Mouse (Mus musculus): ENCODE measurements around the gene 1600002K03Rik.

The 1600002K03Rik gene

GRCm38 (mm10) chr10:80141786-80142529 lies 30.8 kb upstream of the 1600002K03Rik start:
- peak; percentile 94 for DNase-seq

- DNase-seq, result no peak
Measured at GRCm38 (mm10) chr10:80142530-80142925, 30.2 kb upstream of the 1600002K03Rik start.

- DNase-seq, result no peak
Measured at GRCm38 (mm10) chr10:80143664-80144063, 29.1 kb upstream of the 1600002K03Rik start.

GRCm38 (mm10) chr10:80144159-80144558 lies 28.6 kb upstream of the 1600002K03Rik start:
- no peak for DNase-seq

GRCm38 (mm10) chr10:80144864-80145838 lies 27.6 kb upstream of the 1600002K03Rik start:
- DNase-seq, result peak; percentile 83 to 85

- DNase-seq, result no peak
Measured at GRCm38 (mm10) chr10:80145896-80146295, 26.8 kb upstream of the 1600002K03Rik start.

GRCm38 (mm10) chr10:80146568-80147011 lies 26.2 kb upstream of the 1600002K03Rik start:
- no peak for DNase-seq

GRCm38 (mm10) chr10:80147146-80147718 lies 25.5 kb upstream of the 1600002K03Rik start:
- no peak for DNase-seq

GRCm38 (mm10) chr10:80147719-80148601 lies 24.8 kb upstream of the 1600002K03Rik start, which contains the start of gene Midn:
TSS of gene Midn (plus strand) at chr10:80148272.
- DNase-seq, result peak; percentile 62 to 67

- DNase-seq, result peak; percentile 91 to 95
Measured at GRCm38 (mm10) chr10:80148610-80149290, 24.0 kb upstream of the 1600002K03Rik start.

GRCm38 (mm10) chr10:80149291-80150225 lies 23.2 kb upstream of the 1600002K03Rik start:
- peak; percentile 95 to 97 for DNase-seq

GRCm38 (mm10) chr10:80150226-80151210 lies 22.2 kb upstream of the 1600002K03Rik start:
- peak; percentile 57 to 66 for DNase-seq

GRCm38 (mm10) chr10:80151211-80152034 lies 21.3 kb upstream of the 1600002K03Rik start:
- DNase-seq, result peak in 1 of 2 experiments; percentile 51

- DNase-seq, result no peak
Measured at GRCm38 (mm10) chr10:80152071-80152872, 20.5 kb upstream of the 1600002K03Rik start.

- no peak for DNase-seq
Measured at GRCm38 (mm10) chr10:80152873-80153260, 19.9 kb upstream of the 1600002K03Rik start.

- no peak for DNase-seq
Measured at GRCm38 (mm10) chr10:80153713-80154112, 19.0 kb upstream of the 1600002K03Rik start.

- DNase-seq, result no peak
Measured at GRCm38 (mm10) chr10:80154384-80154783, 18.4 kb upstream of the 1600002K03Rik start.
